Mouse (Mus musculus) pancreas, adult 10 weeks (tissue): ENCODE measurements around the gene Cyp2u1. TPM values are rescaled to one million over a fixed set of nuclear protein-coding genes. Genes with fewer than 3 reads are reported as not detected.

Experiments used
- polyA plus RNA-seq: library from polyadenylated mRNA; stranded (reverse); fragments of 350-450 nt; fragmentation: Illumina TruSeq; extraction: RNeasy Lipid Tissue Mini Kit (QIAGEN cat#74804); gene quantifications from one replicate; pipeline ENCODE4 v1.2.3, GENCODE M21; 2015; ENCODE audit warnings: low read depth, low replicate concordance; ENCODE audit not compliant: insufficient read depth

Cyp2u1 gene
- polyA plus RNA-seq = 0.54 TPM

GRCm38 (mm10) chr3:131302452-131303319, at the start of gene Cyp2u1:
Gene Cyp2u1 (minus strand): TSS chr3:131303227.

GRCm38 (mm10) chr3:131271559-131272373, 31.3 kb downstream of the Cyp2u1 start, which contains the start of gene Hadh:
Gene Hadh (minus strand): TSS chr3:131272101.

Other genes starting within 250 kb of the Cyp2u1 start
- gene Lef1, start 192.8 kb downstream of the Cyp2u1 start, polyA plus RNA-seq = not detected
- gene Hadh, start 31.1 kb downstream of the Cyp2u1 start, polyA plus RNA-seq = 44.7 TPM
- 3.6 TPM for gene Sgms2, start 188.2 kb upstream of the Cyp2u1 start, polyA plus RNA-seq